Mouse (Mus musculus): ENCODE data around the gene Hexim2. TPM values are rescaled to one million over a fixed set of nuclear protein-coding genes. Genes with fewer than 3 reads are reported as not detected.

Hexim2 gene
- total RNA-seq, 4 experiments from 2014 or later, result 13.4 to 18.1 (median 16.5) TPM

DNA sequence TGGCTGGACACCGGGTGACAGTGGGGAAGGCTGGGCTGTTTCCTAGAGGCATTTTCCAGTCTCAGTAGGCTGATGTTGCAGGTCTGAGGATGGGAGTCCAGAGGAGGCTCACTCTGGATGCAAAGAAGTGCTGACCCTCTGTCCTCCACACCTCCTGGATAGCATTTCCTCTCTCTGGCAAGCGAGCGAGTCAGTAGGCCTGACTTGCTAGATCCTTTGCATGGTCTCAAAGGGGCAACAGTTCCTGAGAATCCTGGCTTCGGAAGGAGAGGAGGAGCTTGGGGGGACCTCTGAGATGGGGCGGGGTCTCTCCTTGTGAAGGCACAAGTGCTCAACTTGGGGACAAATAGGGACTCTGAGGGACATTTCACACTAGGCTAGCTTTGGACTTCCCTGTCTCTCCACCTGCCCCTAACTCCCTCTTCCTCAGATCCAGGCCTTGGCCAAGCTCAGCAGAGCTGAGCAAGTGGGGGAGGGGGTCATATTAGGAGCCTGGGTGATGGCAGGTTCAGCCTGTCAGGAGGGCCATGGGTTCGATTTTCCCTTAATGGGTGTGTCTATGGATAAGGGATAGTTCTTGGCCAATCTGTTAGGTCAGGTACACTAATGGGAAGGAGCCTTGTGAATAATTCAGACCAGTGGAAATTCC, 40.3 kb downstream of the Hexim2 start:
- no peak for DNase-seq (ENCODE audit: low spot score in 2 of 2)

DNA sequence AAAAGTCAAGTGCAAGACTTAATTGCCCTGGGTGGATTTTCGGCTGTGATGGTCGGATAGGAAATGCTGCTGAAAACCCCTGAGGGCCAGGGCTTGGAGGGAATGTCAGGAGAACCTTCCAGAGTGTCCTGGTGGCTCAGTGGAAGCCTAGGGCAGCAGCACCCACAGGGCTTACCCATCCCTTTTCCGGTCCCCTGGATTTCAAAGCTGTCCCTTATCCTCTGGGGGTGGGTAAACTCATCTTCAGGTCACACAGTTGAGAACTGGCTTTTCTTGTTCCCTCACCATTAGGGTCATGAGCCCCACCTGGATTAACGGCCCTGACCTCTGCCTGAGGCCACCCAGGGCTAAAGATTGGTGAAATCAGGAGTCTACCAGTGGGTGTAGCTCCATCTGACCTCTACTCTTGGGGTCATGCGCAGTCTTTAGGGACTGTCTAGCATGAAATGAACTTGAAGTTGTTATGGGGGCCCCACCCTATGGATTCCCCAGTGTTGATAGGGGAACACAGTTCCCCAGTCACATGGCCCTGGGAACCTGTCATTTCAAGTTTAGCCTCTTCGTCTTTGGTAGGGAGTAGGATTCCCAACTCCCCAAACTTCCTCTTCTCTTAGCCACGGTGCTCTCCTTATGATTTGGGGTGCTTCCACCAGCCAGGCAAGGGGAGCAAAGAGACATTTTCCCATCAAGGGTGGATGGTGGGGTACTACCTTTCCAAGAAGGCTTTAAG, 41.0 kb downstream of the Hexim2 start:
- no peak for DNase-seq (ENCODE audit: low spot score in 2 of 2)

DNA sequence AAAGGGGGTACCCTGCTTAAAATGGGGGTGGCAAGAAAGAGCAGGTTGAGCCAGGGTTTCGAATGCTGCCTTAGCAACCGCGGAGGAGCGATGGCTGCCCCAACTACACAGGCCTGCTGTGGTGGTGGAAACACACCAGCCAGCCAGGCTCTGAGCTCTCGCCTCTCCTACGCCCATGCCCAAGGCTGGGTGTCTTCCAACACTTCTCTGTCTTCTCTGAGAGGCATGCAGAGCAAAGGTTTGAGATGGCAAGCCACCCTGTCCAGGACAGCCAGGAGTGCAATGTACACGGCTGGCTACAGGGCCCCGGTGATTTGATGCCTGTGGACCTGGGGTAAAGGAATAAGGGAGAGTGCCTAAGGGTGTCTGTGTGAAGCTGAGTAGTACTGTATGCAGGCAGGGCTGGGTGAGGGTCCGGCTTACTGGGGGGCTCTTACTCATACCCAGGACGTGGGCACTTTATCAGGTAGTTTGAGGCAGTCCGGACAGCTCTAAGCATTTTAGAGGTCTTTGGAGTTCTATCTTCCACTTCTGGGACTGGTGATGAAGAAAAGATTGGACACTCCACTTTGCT, 41.6 kb downstream of the Hexim2 start:
- no peak for DNase-seq (ENCODE audit: low spot score in 2 of 2)

DNA sequence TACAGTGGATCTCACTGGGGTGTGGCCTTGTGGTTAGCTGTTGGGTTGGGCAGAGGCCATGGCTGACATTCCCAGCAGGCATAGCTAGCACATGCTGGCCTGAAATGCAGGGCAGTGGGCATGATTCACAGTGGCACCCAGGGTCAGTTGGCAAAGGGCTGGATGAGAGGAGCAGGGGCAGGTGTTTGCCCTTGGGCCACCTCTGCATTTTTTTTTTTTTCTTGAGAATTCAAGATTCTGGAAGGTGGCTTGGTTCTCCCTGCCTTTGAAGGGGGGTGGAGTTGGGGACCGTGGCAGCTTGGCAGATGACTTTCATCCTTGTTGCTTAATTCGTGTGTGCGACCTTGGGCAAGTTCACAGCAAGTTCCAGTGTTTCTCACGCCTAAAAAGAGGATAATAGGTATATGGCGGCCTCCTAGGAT, 42.2 kb downstream of the Hexim2 start:
- no peak for DNase-seq (ENCODE audit: low spot score in 2 of 2)

DNA sequence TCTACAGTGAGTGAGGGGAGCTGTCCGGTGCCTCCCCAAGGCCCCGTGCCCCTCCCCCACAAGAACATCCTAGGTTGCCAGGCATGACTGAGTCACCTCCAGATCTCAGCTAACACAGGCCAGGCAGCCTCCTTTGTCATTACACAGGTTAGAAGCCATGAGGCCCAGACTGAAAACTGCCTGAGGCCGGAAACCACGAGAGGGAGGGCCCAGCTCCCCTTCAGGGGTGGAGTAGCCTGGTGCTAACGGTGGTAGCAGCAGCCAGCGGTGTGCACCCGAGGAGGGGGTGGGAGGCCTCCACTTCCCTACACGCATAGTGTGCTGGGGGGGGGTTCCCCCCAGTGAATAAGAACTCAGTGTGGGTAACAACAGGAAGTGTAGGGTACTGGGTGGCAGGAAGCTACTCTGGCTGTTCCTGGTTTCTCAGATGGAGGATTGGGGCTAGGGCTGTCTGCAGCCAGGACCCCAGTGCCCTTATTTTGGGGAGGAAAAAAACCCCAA, 42.7 kb downstream of the Hexim2 start:
- no peak for DNase-seq (ENCODE audit: low spot score in 2 of 2)

DNA sequence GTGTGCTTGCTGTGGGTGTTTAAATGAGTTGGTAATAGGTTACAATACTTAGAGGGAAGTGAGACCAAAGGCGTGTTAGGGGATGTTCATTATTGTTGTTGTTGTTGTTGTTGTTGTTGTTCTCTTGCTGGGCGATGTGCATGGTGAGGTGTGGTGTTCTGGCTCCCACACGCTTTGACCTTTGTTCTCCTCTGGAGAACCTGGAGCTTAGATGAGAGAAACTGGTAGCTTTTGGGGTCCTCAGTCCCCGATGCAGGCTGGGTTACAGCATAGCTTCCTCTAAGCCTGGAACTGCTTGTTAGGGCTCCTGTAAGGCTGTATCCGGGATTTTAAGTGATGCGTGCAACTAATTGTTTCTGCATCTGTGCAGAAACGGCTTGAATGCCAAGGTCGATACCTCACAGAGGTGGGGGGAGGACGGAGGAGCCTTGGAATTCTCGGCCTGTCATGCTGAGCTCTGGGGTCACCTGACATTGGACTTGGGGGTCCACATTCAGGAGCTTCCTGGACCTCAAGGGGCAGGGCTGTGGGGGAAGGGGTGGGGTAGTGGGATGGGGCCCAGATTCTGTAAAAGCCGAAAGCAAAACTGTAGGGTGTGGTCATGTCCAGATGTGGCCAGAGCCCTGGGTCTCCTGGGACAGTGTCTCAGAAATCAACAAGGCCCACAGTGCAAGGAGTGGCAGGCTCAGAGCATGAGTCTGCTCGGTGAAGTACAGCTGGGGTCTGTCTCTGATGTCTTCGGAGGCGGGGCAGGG, 43.6 kb downstream of the Hexim2 start:
- no peak for DNase-seq (ENCODE audit: low spot score in 2 of 2)

DNA sequence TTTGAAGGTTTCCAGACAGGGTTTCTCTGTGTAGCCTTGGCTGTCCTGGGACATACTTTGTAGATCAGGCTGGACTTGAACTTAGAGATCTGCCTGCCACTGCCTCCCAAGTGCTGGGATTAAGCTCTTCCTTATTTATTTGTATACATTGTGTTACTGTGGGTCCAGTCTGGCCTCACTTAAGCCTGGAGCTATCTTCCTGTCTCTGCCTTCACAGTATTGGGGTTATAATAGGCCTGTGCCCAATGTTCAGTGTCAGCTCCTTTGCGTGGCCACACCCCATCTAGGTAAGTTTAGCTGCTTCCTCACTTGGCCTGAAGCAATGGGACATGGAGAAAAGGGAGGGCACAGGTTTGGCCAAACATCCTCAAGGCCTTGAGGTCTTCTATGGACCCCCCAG, 44.3 kb downstream of the Hexim2 start:
- DNase-seq (ENCODE audit: low spot score in 2 of 2), result no peak

DNA sequence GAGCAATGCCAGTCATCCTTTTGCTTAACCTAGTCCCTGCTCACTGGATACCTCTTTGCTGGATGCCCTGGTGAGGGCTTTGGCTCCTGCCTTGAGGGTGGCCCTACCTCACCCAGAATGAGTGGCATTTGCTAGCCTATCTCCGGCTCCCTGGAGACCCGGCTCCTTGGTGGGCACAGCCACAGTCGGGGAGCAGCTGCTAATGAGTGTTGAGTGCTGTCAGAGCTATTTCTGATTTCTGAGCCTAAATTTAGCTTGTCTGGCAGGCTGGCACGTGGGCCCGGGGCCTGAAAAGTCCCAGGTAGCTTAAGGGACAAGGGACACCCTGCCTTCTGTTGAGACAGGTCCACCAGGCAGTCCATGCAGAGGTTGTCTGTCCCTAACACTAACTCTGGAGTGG, 45.0 kb downstream of the Hexim2 start:
- DNase-seq (ENCODE audit: low spot score in 2 of 2), result no peak

DNA sequence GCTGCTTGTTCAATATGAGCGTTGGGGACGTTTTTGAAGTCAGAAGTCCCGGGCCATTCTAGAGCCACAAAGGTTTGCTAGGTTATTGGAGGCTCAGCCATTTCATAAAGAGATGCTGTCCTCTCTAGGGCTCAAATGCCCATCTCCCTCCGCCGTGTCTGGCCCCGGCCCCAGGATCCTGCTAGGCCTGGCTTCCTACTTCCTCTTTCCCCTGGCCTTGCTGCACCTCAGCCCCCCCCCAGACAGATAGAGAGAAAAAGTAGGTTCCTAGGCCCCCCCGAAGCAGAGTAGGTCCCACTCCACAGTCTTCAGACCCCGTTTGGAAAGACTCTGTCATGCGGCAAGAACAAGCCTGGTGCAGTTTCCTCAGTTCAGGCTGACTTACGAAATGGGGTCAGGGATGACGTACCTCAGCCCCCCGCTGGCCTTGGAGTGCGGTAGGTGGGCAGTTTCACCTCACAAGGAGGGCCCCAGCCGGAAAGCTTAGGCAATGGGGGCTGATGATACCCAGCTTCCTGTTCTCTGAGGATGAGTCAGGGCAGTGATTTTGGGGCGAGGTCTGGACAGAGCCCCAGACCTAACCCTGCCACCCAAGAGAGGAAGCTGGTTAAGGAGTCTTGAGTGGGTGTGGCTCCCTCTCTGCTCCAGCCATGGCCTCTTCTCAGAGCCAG, 45.7 kb downstream of the Hexim2 start:
- no peak for DNase-seq (ENCODE audit: low spot score in 2 of 2)

DNA sequence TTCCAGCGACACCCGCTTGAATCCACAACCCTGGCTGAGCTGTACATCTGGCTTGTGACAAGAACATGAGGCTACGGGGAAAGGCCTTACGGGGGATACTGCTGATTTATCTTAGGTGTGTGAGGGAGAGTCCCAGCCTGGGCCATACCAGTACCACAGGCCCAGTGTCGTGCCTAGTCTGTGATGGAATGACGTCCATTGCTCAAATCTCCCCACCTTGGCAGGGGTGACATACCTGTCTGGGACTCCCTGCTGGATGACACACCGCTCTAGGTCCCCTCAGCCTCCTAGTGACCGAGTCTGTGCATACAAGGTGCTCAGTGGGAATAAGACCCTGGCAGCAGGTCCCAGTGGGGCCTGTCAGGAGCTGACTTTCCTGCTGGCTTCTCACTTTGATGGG, 46.5 kb downstream of the Hexim2 start:
- DNase-seq (ENCODE audit: low spot score in 2 of 2), result no peak

DNA sequence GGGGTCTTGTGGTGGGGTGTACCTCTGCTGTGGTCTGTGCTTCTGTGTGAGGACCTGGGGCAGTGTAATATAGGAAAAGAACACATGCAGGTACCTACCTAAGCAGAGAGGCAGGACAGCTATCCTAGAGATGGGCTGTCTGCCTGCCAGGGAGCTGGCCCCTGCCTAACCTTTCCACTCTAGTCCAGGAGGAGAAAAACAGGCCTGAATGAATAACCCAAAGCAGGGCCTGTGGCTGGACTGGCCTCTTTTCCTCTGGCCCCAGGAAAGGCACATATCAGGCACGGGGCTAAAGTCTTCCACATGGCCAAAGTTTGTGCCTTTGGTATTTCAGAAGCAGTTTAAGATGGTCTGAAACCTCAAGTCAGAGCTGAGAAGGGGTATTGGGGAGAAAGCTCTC, 48.2 kb downstream of the Hexim2 start:
- no peak for DNase-seq (ENCODE audit: low spot score in 2 of 2)

DNA sequence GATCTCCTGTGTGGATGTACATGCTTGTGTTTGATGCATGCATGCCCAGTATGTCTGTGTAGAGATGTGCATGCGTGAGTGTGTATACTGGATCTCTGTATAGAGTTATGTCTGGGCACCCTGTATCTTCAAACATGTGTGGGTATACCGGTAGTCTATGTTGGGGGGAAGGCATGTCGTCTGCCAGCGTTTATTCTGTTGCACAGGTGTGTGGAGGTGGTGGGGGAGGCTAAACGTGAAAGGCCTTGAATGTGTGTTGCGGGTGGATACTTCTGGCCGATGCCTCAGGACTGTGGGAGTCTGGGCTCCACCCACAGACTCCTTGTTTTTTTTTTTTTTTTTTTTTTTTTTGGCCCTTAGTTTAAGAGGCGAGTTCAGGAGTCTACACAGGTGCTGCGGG, 49.1 kb downstream of the Hexim2 start:
- DNase-seq (ENCODE audit: low spot score in 2 of 2), result no peak

DNA sequence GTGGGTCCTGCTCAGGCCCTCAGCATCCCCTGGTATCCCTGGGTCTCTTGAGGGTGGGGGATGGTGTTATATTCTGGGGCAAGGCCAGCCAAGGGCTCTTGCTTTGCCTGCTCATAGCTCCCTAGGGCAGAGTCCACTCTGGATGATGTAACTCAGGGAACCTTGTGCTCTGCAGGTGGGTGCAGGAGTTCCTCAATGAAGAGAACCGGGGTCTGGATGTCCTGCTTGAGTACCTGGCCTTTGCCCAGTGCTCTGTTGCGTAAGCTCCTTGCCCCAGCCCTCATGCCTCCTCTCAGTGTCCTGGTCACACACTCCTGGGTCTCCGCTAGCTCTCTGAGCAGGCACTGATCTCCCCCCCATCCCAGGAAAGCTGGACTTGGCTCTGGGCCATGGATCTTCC, 49.7 kb downstream of the Hexim2 start:
- DNase-seq (ENCODE audit: low spot score in 2 of 2), result no peak

DNA sequence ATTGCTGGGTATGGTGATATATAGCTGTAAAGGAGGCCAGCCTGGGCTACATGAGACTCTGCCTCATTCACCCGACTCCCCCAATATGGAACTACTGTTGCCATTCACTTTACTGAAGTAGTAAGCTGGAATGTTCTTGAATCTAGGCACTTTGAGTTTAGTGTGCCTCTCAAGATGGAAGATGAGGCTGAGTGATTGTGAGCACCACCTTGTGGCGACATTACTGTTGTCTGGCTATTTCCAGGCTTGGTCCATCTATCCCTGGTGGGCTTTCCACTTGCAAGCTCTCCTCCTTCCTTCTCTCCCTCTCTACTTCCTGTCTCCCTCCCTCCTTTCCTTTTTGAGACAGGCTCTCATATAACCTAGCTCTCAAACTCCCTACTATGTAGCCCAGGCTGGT, 52.7 kb downstream of the Hexim2 start:
- DNase-seq (ENCODE audit: low spot score in 2 of 2), result no peak

Other genes starting within 250 kb of the Hexim2 start
- under 1 TPM in 3 of 4 experiments, not detected in 1; 0.23 to 0.70 (median 0.34) TPM for gene Fam187a, start 247.3 kb upstream of the Hexim2 start, total RNA-seq (2022)
- gene Gfap, start 231.5 kb upstream of the Hexim2 start, total RNA-seq (2022), result 100 to 1,000 TPM; 134 to 920 (median 381) TPM
- under 1 TPM in 1 of 4 experiments, not detected in 3; 0.17 TPM for gene Kif18b, start 207.3 kb upstream of the Hexim2 start, total RNA-seq (2022)
- gene C1ql1, start 185.7 kb upstream of the Hexim2 start, total RNA-seq (2022), result 10 to 100 TPM; 12.9 to 18.8 (median 15.5) TPM
- gene Nmt1, start 104.2 kb upstream of the Hexim2 start, total RNA-seq (2022), result 100 to 1,000 TPM; 124 to 149 (median 129) TPM
- 10 to 100 TPM; 36.7 to 45.3 (median 40.8) TPM for gene Dcakd, start 104.1 kb upstream of the Hexim2 start, total RNA-seq (2022)
- 10 to 100 TPM; 17.5 to 20.3 (median 18.0) TPM for gene Plcd3, start 30.8 kb upstream of the Hexim2 start, total RNA-seq (2022)
- gene Acbd4, start 30.7 kb upstream of the Hexim2 start, total RNA-seq (2022), result 10 to 100 TPM; 82.6 to 93.2 (median 88.7) TPM
- gene Hexim1, start 16.2 kb upstream of the Hexim2 start, total RNA-seq (2022), result 10 to 100 TPM; 34.4 to 38.5 (median 35.6) TPM
- 100 to 1,000 TPM in 3 of 4 experiments, 10 to 100 TPM in 1; 81.7 to 115 (median 108) TPM for gene Fmnl1, start 38.7 kb downstream of the Hexim2 start, total RNA-seq (2022)
- 1 to 10 TPM; 1.7 to 2.8 (median 2.3) TPM for gene 1700023F06Rik, start 76.1 kb downstream of the Hexim2 start, total RNA-seq (2022)
- 1 to 10 TPM in 3 of 4 experiments, under 1 TPM in 1; 0.67 to 2.3 (median 1.5) TPM for gene Spata32, start 86.0 kb downstream of the Hexim2 start, total RNA-seq (2022)
- gene Map3k14, start 135.0 kb downstream of the Hexim2 start, total RNA-seq (2022), result 1 to 10 TPM; 3.1 to 6.5 (median 5.0) TPM
- gene Arhgap27, start 231.3 kb downstream of the Hexim2 start, total RNA-seq (2022), result 10 to 100 TPM; 17.6 to 21.1 (median 19.1) TPM